Mouse (Mus musculus): Measurements from ENCODE around the gene 1700092M07Rik. TPM values are rescaled to one million over a fixed set of nuclear protein-coding genes. Genes with fewer than 3 reads are reported as not detected.

The 1700092M07Rik gene
- polyA plus RNA-seq, 1 experiment = 2.2 TPM

- H3K27ac ChIP-seq (ENCODE audit: insufficient read depth, low read length) = no peak overlapping the region
- H3K9me3 ChIP-seq (replicated peaks; ENCODE audit: control insufficient read depth, insufficient read depth, low read length, poor library complexity, severe bottlenecking) = no peaks in the 10 kb centered on the region
- no peaks in the 10 kb centered on the region for H3K4me1 ChIP-seq (ENCODE audit: control insufficient read depth, insufficient read depth, low read length)
- no peak overlapping the region for H3K4me3 ChIP-seq (ENCODE audit: low read depth, low read length)
- peaks cover 29% of the 10 kb centered on the region for H3K36me3 ChIP-seq (ENCODE audit: control insufficient read depth, insufficient read depth, low read length, poor library complexity, severe bottlenecking)
- TF ChIP-seq EP300 (IDR thresholded peaks at IDR 0.05; ENCODE audit: insufficient read depth, low read depth, low read length) = no peak
- TF ChIP-seq CTCF (IDR thresholded peaks at IDR 0.05; ENCODE audit: low read depth, low read length) = no peak
- TF ChIP-seq POLR2A (IDR thresholded peaks at IDR 0.05; ENCODE audit: insufficient read depth, low read length) = no peak
- H3K27me3 ChIP-seq (ENCODE audit: control insufficient read depth, insufficient read depth, low read length, poor library complexity, severe bottlenecking) = no peaks in the 10 kb centered on the region
- H3K9ac ChIP-seq (ENCODE audit: low read depth, poor library complexity, severe bottlenecking) = no peak overlapping the region
Observed at GRCm38 (mm10) chr19:8745382-8745781, 4.9 kb downstream of the 1700092M07Rik start.

- no peaks in the 10 kb centered on the region for H3K27me3 ChIP-seq (ENCODE audit: control insufficient read depth, insufficient read depth, low read length, poor library complexity, severe bottlenecking)
- H3K27ac ChIP-seq (ENCODE audit: insufficient read depth, low read length) = no peak overlapping the region
- TF ChIP-seq CTCF (IDR thresholded peaks at IDR 0.05; ENCODE audit: low read depth, low read length) = no peak
- no peaks in the 10 kb centered on the region for H3K9me3 ChIP-seq (replicated peaks; ENCODE audit: control insufficient read depth, insufficient read depth, low read length, poor library complexity, severe bottlenecking)
- H3K9ac ChIP-seq (ENCODE audit: low read depth, poor library complexity, severe bottlenecking) = no peak overlapping the region
- H3K36me3 ChIP-seq (ENCODE audit: control insufficient read depth, insufficient read depth, low read length, poor library complexity, severe bottlenecking) = peaks cover 32% of the 10 kb centered on the region
- no peak overlapping the region for H3K4me3 ChIP-seq (ENCODE audit: low read depth, low read length)
- H3K4me1 ChIP-seq (ENCODE audit: control insufficient read depth, insufficient read depth, low read length) = no peaks in the 10 kb centered on the region
Observed at GRCm38 (mm10) chr19:8747368-8747767, 6.8 kb downstream of the 1700092M07Rik start.

GRCm38 (mm10) chr19:8755652-8756051 lies 15.1 kb downstream of the 1700092M07Rik start:
- Histone ChIP-seq H3K9me3 (replicated peaks; ENCODE audit: control insufficient read depth, insufficient read depth, low read length, poor library complexity, severe bottlenecking) (no peaks in the 10 kb centered on the region), H3K27ac (ENCODE audit: insufficient read depth, low read length) (no peak overlapping the region), H3K4me1 (ENCODE audit: control insufficient read depth, insufficient read depth, low read length) (no peaks in the 10 kb centered on the region), H3K4me3 (ENCODE audit: low read depth, low read length) (no peak overlapping the region), H3K9ac (ENCODE audit: low read depth, poor library complexity, severe bottlenecking) (peak overlapping the region; percentile 95), H3K27me3 (ENCODE audit: control insufficient read depth, insufficient read depth, low read length, poor library complexity, severe bottlenecking) (no peaks in the 10 kb centered on the region), H3K36me3 (ENCODE audit: control insufficient read depth, insufficient read depth, low read length, poor library complexity, severe bottlenecking) (peaks cover 8% of the 10 kb centered on the region)
- TF ChIP-seq EP300 (IDR thresholded peaks at IDR 0.05; ENCODE audit: insufficient read depth, low read depth, low read length) = no peak
- TF ChIP-seq CTCF (IDR thresholded peaks at IDR 0.05; ENCODE audit: low read depth, low read length) = no peak
- TF ChIP-seq POLR2A (IDR thresholded peaks at IDR 0.05; ENCODE audit: insufficient read depth, low read length) = no peak

GRCm38 (mm10) chr19:8756635-8757387 lies 16.3 kb downstream of the 1700092M07Rik start, which contains the start of gene Nxf1:
Gene Nxf1, plus strand, starts transcription at chr19:8757073.
- Histone ChIP-seq H3K36me3 (ENCODE audit: control insufficient read depth, insufficient read depth, low read length, poor library complexity, severe bottlenecking) (peaks cover 3% of the 10 kb centered on the region), H3K4me1 (ENCODE audit: control insufficient read depth, insufficient read depth, low read length) (no peaks in the 10 kb centered on the region), H3K27me3 (ENCODE audit: control insufficient read depth, insufficient read depth, low read length, poor library complexity, severe bottlenecking) (no peaks in the 10 kb centered on the region), H3K4me3 (ENCODE audit: low read depth, low read length) (peak within 1 kb of the TSS; percentile 89), H3K9ac (ENCODE audit: low read depth, poor library complexity, severe bottlenecking) (peak within 1 kb of the TSS; percentile 95), H3K27ac (ENCODE audit: insufficient read depth, low read length) (peak within 1 kb of the TSS; percentile 42), H3K9me3 (replicated peaks; ENCODE audit: control insufficient read depth, insufficient read depth, low read length, poor library complexity, severe bottlenecking) (no peaks in the 10 kb centered on the region)
- no peak for TF ChIP-seq CTCF (IDR thresholded peaks at IDR 0.05; ENCODE audit: low read depth, low read length)
- TF ChIP-seq EP300 (IDR thresholded peaks at IDR 0.05; ENCODE audit: insufficient read depth, low read depth, low read length) = no peak
- peak; percentile 83 for TF ChIP-seq POLR2A (IDR thresholded peaks at IDR 0.05; ENCODE audit: insufficient read depth, low read length)

DNA sequence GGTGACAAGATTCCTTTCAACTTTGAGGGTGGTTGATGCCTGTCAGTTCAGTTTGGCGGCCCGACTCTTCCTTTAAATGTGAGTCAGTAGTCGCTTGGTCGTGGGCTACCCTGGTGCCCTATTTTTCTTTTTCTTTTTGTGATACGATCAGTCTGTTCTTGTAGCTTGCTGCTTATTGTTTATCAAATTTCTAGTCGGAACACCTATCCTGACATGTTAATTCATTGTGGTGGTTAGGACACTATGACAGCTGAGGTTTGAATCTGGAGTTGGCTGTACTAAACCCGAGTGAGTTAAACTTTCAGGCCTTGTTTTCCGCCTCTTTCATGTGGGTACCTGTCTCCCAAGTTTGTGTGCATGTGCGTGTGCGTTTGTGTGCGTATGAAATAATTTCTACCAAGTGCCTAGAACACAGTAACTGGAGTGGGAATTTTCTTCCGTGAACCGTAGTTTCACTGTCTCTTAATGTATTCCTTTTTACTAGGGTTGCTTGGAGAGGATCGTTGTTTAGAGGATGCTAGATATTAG lies 17.0 kb downstream of the 1700092M07Rik start:
- TF ChIP-seq EP300 (IDR thresholded peaks at IDR 0.05; ENCODE audit: insufficient read depth, low read depth, low read length) (no peak), CTCF (IDR thresholded peaks at IDR 0.05; ENCODE audit: low read depth, low read length) (no peak), POLR2A (IDR thresholded peaks at IDR 0.05; ENCODE audit: insufficient read depth, low read length) (no peak)
- no peaks in the 10 kb centered on the region for H3K4me1 ChIP-seq (ENCODE audit: control insufficient read depth, insufficient read depth, low read length)
- peaks cover 9% of the 10 kb centered on the region for H3K36me3 ChIP-seq (ENCODE audit: control insufficient read depth, insufficient read depth, low read length, poor library complexity, severe bottlenecking)
- H3K27me3 ChIP-seq (ENCODE audit: control insufficient read depth, insufficient read depth, low read length, poor library complexity, severe bottlenecking) = no peaks in the 10 kb centered on the region
- no peaks in the 10 kb centered on the region for H3K9me3 ChIP-seq (replicated peaks; ENCODE audit: control insufficient read depth, insufficient read depth, low read length, poor library complexity, severe bottlenecking)
- H3K4me3 ChIP-seq (ENCODE audit: low read depth, low read length) = peak overlapping the region; percentile 87
- no peak overlapping the region for H3K27ac ChIP-seq (ENCODE audit: insufficient read depth, low read length)
- peak overlapping the region; percentile 95 for H3K9ac ChIP-seq (ENCODE audit: low read depth, poor library complexity, severe bottlenecking)

GRCm38 (mm10) chr19:8758899-8759298 lies 18.4 kb downstream of the 1700092M07Rik start:
- TF ChIP-seq POLR2A (IDR thresholded peaks at IDR 0.05; ENCODE audit: insufficient read depth, low read length) (no peak), CTCF (IDR thresholded peaks at IDR 0.05; ENCODE audit: low read depth, low read length) (no peak), EP300 (IDR thresholded peaks at IDR 0.05; ENCODE audit: insufficient read depth, low read depth, low read length) (no peak)
- no peak overlapping the region for H3K27ac ChIP-seq (ENCODE audit: insufficient read depth, low read length)
- H3K4me1 ChIP-seq (ENCODE audit: control insufficient read depth, insufficient read depth, low read length) = no peaks in the 10 kb centered on the region
- H3K9ac ChIP-seq (ENCODE audit: low read depth, poor library complexity, severe bottlenecking) = peak overlapping the region; percentile 95; the same call in 1 of the 2 replicates
- no peaks in the 10 kb centered on the region for H3K27me3 ChIP-seq (ENCODE audit: control insufficient read depth, insufficient read depth, low read length, poor library complexity, severe bottlenecking)
- H3K9me3 ChIP-seq (replicated peaks; ENCODE audit: control insufficient read depth, insufficient read depth, low read length, poor library complexity, severe bottlenecking) = peaks cover 2% of the 10 kb centered on the region; the same call in 1 of the 2 replicates
- H3K36me3 ChIP-seq (ENCODE audit: control insufficient read depth, insufficient read depth, low read length, poor library complexity, severe bottlenecking) = peaks cover 20% of the 10 kb centered on the region
- H3K4me3 ChIP-seq (ENCODE audit: low read depth, low read length) = no peak overlapping the region
